Mouse (Mus musculus): Measurements from ENCODE around the gene Strip1.
A peak's percentile ranks its signal among the peaks of the same experiment; 100 is the strongest.
"Not testable (repeated sequence)": the region's sequence is repeated elsewhere in the genome, so short reads cannot be mapped to it uniquely, and the experiment has no call there.

Strip1 gene

GRCm38 (mm10) chr3:107631523-107631958, at the start of gene Strip1:
Gene Strip1, minus strand, starts transcription at chr3:107631694.
- peak; percentile 98 for DNase-seq (ENCODE audit: low read depth)

GRCm38 (mm10) chr3:107680790-107681576, 49.5 kb upstream of the Strip1 start:
- DNase-seq (ENCODE audit: low read depth): peak; percentile 49

- DNase-seq (ENCODE audit: low read depth): no peak
Measured at GRCm38 (mm10) chr3:107671509-107671908, 40.0 kb upstream of the Strip1 start.

- no peak for DNase-seq (ENCODE audit: low read depth)
Measured at GRCm38 (mm10) chr3:107670500-107670899, 39.0 kb upstream of the Strip1 start.

- no peak for DNase-seq (ENCODE audit: low read depth)
Measured at GRCm38 (mm10) chr3:107668786-107669185, 37.3 kb upstream of the Strip1 start.

- DNase-seq (ENCODE audit: low read depth): no peak
Measured at GRCm38 (mm10) chr3:107667426-107667825, 35.9 kb upstream of the Strip1 start.

GRCm38 (mm10) chr3:107664641-107665040, 33.1 kb upstream of the Strip1 start:
- no peak for DNase-seq (ENCODE audit: low read depth)

- DNase-seq (ENCODE audit: low read depth): peak; percentile 25
Measured at GRCm38 (mm10) chr3:107659000-107659399, 27.5 kb upstream of the Strip1 start.

GRCm38 (mm10) chr3:107656888-107657287, 25.4 kb upstream of the Strip1 start:
- DNase-seq (ENCODE audit: low read depth): no peak

GRCm38 (mm10) chr3:107656151-107656550, 24.7 kb upstream of the Strip1 start:
- peak; percentile 51 for DNase-seq (ENCODE audit: low read depth)

GRCm38 (mm10) chr3:107655491-107655890, 24.0 kb upstream of the Strip1 start:
- DNase-seq (ENCODE audit: low read depth): no peak

GRCm38 (mm10) chr3:107654861-107655260, 23.4 kb upstream of the Strip1 start:
- DNase-seq (ENCODE audit: low read depth): no peak

- DNase-seq (ENCODE audit: low read depth): no peak
Measured at GRCm38 (mm10) chr3:107652968-107653367, 21.5 kb upstream of the Strip1 start.

- DNase-seq (ENCODE audit: low read depth): not testable (repeated sequence)
Measured at GRCm38 (mm10) chr3:107650276-107650675, 18.8 kb upstream of the Strip1 start.

- DNase-seq (ENCODE audit: low read depth): no peak
Measured at GRCm38 (mm10) chr3:107646947-107647346, 15.5 kb upstream of the Strip1 start.

- DNase-seq (ENCODE audit: low read depth): no peak
Measured at GRCm38 (mm10) chr3:107637606-107638172, 6.2 kb upstream of the Strip1 start.

GRCm38 (mm10) chr3:107636236-107636635, 4.7 kb upstream of the Strip1 start:
- no peak for DNase-seq (ENCODE audit: low read depth)

- DNase-seq (ENCODE audit: low read depth): no peak
Measured at GRCm38 (mm10) chr3:107635836-107636235, 4.3 kb upstream of the Strip1 start.

GRCm38 (mm10) chr3:107633906-107634305, 2.4 kb upstream of the Strip1 start:
- no peak for DNase-seq (ENCODE audit: low read depth)

- no peak for DNase-seq (ENCODE audit: low read depth)
Measured at GRCm38 (mm10) chr3:107632786-107633185, 1.3 kb upstream of the Strip1 start.

- peak; percentile 49 for DNase-seq (ENCODE audit: low read depth)
Measured at GRCm38 (mm10) chr3:107630682-107631522, 592 bp downstream of the Strip1 start, which contains the start of gene Gm10961. Gene Gm10961, plus strand, starts transcription at chr3:107631322.

GRCm38 (mm10) chr3:107629411-107629810, 2.1 kb downstream of the Strip1 start:
- no peak for DNase-seq (ENCODE audit: low read depth)

- no peak for DNase-seq (ENCODE audit: low read depth)
Measured at GRCm38 (mm10) chr3:107628551-107628950, 2.9 kb downstream of the Strip1 start.
